Mouse (Mus musculus) adrenal gland (tissue): ENCODE measurements around the gene Hras.

Source experiments
- intact Hi-C: fragments of 180-260 bp; cut with DNase I; formaldehyde crosslinking; loops from one replicate; pipeline ENCODE4 v1.15.1; 2025

Hras gene

DNA sequence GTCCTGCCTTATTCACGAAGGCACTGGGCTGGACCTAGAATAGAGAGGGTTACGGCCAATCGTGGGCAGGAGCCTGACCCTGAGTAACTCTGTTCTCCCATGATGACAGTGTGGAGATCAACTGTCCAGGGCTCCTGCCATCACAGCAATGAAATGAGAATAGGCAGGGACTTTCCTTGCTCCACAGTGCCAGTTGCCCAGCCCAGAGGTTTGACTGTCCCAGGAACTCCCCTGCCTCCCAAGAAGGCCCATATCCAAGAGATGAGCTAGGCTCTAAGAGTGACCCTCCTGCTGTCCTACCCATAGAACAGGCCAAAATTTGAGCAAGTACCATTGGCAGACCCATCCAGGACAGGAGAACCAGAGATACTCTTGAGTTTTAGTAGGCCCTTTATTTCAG, 5.1 kb downstream of the Hras start:
- intact Hi-C loops: loop anchor here (10.0 kb wide), 1 partner anchor 344 kb away; the partner anchor contains the start of genes Odf3 and Scgb1c1

DNA sequence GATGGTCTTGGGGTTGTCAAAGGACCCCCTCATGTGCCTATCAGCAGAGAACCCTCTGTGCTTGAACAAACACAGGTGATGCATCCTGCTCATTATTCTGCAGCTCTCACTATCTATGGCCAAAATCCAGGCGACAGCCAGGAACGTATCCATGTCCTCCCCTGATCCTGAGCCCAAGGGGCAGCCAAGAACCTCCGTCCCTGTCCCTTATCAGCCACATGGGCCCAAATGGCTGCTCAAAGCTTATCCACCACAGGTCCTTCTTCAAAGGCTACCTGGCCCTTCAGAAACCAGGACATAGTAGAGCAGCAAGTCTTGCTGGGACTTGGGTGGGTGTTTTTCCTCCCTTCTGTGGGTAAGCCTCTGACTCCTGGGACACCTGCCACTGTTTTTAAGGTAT, 5.6 kb downstream of the Hras start:
- intact Hi-C loops: loop anchor here (10.0 kb wide), 1 partner anchor 343 kb away; the partner anchor contains the start of genes Odf3 and Scgb1c1

DNA sequence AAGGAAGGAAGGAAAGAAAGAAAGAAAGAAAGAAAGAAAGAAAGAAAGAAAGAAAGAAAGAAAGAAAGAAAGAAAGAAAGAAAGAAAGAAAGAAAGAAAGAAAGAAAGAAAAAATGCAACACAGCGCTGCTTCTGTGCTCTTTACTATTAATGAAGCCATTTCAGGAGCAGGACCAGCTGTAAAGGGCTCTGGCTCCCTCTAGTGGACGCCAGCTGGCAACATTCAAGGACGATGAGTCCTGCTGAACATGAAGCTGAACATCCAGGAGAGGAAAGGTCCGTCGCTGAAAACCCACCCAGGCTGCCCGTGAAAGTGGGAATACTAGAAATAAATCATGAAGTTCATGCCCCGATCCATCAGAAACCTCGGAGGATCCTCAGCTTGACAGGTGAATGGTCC, 17.6 kb downstream of the Hras start:
- intact Hi-C loops: loop anchor here (2.0 to 5.0 kb wide), 2 partner anchors 34 to 85 kb away; no protein-coding TSS in a partner anchor

DNA sequence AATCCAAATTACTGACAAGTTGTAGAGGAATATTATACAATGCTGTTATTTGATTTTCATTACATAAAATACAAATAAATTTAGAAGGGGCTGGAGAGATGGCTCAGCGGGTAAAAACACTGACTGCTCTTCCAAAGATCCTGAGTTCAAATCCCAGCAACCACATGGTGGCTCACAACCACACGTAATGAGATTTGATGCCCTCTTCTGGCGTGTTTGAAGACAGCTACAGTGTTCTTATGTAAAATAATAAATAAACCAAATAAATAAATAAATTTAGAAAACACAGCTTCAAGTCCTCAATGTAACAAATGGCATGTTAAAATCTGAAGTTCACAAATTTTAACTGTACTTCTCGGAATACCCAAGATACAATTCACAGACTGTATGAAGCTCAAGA, 18.7 kb downstream of the Hras start:
- intact Hi-C loops: loop anchor here (5.0 kb wide), 1 partner anchor 33 kb away; no protein-coding TSS in a partner anchor

DNA sequence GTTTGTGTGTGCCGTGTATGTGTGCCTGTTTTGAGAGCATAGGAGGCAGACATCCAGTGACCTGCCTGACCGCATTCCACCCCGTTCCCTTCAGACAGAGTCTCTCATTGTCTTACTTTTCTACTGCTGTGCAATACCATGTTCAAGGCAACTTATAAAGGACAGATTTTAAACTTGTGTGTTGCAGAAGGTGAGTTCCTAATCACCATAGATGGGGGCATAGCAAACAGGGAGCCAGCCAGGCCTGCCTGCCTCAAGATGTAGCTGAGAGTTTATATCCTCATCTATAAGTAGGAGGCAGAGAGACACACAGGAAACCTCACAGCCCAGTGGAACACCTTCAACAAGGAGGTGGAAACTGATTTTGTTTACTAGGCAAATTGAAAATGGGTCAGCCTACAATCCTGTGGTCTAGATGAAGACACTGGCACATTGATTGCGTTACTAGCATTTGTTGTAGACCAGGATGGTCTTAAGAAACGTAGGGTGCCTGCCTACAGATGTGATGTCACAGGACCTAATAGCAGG, 20.4 kb downstream of the Hras start:
- intact Hi-C loops: no loop called here

DNA sequence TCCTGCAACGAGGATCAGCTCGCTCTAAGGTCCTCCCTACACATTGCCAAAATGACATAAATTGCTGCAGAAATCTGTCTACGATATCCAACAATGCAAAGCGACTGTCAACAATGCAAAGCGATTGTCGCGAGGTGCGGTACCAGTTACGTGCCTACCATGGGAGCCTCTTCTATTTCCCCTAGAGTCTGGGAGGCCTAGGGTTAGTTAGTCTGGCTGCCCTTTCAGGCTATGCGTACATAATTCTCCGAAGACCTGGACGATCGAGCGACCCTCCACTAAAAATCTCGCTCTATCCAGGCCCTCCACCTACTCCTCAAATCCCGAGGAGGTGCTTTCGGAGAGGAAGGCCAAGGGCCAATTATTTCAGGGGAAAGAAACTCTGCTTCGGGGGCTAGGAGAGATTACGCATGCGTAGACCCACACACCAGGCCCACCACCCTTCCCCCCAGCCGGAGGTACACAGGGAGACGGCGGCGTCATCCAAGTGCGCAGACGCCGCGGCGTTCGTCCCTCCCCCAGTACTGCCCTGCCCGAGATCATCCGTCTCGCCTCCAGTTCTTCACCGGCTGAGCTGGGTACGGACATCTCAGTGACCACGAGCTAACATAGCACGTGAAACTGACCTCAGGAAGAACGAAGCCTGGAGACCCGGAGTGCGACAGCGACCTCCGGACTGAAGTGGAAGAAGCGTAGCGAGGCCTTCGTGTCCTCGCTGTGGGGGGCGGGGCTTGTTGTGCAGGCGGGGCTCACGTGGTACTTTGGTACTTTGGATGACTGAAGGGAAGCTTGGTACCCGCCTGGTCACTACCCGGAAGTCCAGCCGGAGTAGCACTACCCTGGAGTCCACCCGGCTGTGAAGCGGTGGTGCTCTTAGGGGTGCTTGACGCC, 21.4 kb downstream of the Hras start, which contains the start of gene Rnh1:
Rnh1 (minus strand) TSS at position 742 of the 891 bp plus-strand sequence.
- intact Hi-C loops: no loop called here

DNA sequence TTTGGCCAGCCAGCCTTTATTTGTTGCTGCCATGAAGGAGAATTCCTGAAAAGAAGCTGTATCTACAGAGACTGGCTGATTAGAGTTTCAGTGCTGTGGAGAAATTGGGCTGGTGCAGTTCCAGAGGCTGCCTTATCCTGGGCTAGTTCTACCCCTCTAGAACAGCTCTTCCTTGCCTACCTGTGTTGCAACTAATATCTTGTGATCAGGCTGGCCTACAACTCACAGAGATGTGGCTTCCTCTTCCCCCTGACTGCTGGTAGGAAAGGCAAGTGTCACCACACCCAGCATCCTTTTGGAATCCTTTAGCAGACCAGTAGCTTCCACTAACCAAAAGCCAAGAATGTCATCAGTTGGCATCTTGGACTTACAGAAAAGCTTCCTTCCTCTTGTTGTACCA, 23.9 kb downstream of the Hras start:
- intact Hi-C loops: loop anchor here (5.0 to 10.0 kb wide), 2 partner anchors 38 to 225 kb away; partner anchors contain the start of gene Pgghg

DNA sequence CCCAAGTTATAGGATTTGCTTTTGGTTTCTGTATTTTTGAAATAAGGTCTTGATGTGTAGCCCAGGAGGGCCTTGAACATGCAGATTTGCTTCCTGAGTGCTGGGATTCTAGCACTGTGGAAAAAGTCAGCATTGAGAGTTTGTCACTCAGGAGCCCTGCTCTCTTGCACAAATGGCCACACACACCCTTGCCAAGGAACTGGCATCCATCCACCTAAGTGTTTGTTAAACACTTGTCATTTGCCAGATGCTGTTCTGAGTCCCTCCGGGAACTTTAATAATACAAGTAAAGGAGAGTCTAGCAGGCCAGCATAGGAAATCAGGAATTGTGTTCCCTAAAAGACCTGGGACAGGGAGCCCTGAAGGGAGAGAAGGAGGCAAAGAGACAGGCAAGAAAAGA, 24.5 kb downstream of the Hras start:
- intact Hi-C loops: loop anchor here (5.0 to 10.0 kb wide), 2 partner anchors 37 to 224 kb away; partner anchors contain the start of gene Pgghg

DNA sequence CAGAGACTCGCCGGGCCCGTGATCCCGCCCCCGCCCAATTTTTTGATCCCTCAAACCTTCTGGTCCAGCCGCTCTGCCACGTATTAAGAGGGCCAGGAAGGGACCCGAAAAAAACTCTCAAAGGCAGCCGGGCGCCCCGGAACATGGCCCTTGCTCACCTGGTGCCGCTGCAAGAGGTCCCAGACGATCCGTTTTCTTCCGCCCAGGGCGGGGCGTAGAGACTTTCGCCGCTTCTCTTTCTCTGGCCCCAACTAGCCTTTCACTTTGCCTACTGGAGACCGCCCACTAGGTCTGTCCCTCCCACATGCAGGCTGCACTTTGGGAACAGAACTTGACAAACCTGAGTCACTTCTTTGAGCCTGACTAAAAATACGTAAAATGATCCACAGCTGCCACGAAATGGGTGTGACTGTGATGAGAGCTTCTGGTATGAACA, 25.3 kb downstream of the Hras start:
- intact Hi-C loops: loop anchor here (5.0 to 10.0 kb wide), 2 partner anchors 36 to 224 kb away; partner anchors contain the start of gene Pgghg

DNA sequence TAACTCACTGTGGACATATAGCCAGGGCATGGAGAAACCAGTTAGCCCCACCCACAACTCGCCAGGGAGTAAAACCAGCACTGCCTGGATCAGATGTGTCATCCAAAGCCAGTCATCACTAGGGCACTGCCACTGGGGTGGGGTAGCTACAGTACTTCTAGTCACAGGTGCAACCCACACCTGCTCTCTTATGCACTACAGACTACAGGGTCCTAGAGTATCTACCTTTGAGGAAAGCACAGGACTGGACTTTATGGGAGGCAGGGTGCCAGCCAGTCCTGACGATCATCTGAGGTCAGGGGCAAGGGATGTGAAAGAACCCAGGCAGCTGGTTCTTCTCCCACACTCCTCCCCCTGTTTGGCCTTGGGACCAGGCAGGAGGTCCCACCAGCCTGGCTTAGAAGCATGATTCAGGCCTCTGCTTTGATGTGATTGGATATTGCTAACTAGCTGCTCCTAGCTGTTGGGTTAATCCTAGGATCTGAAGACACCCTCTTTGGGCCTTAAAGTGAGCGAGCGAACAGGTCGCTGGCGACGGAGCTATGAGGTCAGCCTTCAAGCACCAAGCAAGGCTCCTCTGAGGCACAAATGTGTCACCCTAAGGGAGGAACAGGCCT, 25.8 kb downstream of the Hras start:
- intact Hi-C loops: loop anchor here (5.0 to 10.0 kb wide), 2 partner anchors 36 to 223 kb away; partner anchors contain the start of gene Pgghg

DNA sequence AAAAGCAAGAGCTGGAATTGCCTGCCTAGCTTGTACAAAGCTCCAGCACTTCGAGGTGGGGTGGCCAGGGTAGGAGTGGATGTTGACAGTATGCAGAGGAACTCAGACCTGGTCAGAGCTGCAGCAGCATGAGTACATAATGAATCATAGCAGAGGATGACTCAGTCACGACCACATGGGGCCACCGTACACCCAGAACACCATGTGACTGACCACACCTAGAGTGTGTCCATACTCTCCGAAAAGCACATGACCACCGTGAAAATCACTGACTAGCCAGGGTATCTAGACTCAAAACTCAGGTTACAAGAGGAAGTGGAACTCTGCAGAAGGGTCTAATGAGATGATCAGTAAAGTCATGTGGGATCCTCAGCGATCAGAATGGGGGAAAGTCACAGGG, 29.0 kb downstream of the Hras start:
- intact Hi-C loops: loop anchor here (5.0 to 10.0 kb wide), 2 partner anchors 33 to 220 kb away; partner anchors contain the start of gene Pgghg

DNA sequence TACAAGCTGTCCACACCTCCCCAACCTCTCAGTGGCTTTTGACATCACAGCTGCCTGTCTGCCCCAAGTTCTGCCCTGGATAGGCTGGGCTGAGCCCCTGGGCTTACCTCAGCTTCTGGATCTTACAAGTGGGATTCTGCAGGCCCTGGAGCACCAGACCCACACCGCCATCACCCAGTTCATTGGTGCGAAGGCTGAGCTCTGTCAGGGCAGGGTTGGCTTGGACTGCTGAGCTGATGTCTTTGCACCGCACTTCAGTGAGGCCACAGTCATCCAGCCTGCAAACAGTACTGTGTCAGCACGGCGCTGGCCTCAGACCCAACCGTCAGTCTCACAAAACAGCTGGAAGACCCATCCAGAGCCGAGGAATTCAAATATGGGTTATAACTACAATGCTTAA, 29.4 kb downstream of the Hras start:
- intact Hi-C loops: loop anchor here (10.0 kb wide), 1 partner anchor 220 kb away; the partner anchor contains the start of gene Pgghg

DNA sequence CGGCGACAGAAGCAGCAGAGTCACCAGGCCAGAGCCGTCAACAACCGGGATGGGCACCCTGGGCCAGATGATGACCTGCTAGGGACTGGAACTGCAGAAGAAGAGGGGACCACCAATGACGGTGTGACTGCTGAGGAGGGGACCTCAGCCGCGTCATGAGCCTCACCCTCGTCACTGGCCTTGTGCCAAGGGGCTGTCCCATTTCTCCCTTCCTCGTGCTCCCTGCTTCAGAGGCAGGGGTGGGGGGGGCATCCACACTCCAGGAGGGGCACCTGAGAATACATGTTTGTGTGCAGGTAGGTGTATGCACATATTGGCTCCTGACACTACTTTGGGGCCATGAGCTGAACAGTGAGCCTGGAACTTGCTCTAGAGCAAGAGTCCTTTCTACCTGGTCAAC, 38.4 kb downstream of the Hras start:
- intact Hi-C loops: no loop called here

DNA sequence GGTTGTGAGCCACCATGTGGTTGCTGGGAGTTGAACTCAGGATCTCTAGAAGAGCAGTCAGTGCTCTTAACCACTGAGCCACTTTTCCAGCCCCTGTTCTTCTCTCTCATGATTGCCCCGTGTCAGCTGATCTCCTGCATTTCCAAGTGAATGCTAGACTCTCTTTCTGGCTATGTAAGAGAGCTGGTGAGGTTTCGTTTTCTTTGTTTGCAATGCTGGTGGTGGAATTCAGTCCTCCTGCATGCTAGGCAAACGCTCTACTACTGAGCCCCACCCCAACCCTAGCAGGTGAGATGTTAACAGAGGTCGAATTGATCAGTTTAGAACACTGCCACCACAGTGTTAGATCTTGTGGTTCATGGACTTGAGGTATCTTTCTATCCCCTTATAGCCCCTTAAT, 45.2 kb downstream of the Hras start:
- intact Hi-C loops: no loop called here

DNA sequence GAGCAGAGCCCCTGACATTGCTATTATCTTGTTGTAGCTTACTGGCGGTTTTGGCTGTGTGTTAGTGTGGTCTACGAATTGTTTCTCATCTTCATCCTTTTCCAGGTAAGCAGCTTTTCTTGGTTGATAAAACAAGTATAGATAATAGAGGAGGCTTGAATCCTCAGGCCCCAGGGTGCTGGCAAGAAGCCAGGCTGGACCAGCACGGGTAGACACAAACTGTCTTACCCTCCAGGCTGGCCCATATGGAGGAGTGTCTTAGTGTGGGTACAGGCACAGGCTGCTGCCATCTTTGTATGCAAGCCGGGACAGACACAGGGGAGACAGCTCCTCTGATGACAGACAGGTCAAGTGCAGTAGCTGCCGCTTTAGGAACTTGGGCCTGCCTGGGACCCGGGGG, 46.8 kb downstream of the Hras start:
- intact Hi-C loops: no loop called here

DNA sequence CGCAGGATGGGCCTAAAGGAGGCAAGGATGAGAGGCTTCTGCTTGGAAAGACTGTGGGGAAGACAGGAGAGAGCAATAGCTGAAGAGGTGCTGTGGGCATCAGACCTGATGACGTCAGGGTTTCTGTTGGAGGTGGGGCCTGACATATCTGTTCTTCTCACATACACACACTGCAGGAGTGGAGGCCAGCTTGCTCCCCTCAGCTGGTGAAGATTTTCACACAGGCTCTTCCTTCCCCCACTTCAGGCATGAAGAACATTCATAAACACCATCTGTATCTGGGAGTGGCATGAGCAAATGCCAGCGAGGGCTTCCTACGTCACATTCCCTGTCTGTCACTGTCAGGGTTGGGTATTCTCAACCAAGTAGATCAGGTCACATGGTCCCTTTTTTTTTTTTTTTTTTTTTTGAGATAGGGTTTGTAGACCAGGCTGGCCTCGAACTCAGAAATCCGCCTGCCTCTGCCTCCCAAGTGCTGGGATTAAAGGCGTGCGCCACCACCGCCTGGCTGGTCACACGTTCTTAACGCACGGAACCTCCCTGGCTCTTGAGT, 47.7 kb downstream of the Hras start:
- intact Hi-C loops: no loop called here

DNA sequence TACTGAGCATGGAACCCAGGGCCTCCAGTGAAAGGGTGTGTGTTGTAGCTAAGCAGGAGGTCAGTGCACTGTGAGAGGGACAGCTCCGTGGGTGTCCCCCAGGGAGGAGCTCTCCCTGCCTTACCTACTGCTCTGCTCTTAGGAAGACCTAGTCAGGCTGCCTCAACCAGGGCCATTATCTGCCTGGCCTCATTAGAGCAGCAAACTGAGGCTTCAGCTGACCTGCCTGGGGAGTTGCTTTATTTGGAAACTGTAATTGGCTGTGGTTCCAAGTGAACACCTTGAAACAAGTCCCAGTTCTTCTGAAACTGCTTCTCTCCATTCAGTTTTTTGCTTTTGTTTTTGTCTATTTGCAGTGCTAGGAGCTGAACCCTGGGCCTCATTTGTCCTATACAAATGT, 48.4 kb downstream of the Hras start:
- intact Hi-C loops: no loop called here

DNA sequence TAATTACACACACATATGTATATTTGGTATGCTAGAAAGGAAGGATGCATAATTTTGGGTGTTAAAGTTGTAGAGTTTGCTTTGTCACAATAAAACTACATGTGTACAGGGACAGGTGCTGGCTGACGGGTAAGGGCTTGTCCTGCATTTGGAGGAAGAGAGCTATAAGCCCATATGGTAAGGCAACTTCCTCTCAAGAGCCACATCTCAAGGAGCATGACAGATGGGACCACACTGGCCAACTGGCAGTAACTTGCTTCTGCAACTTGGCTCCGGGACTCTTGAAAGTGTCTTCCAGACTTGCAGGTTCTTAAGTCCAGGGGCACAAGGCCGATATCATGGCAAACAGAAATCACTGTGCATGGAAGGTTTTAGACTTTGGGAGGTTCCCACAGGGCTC, 49.2 kb downstream of the Hras start:
- intact Hi-C loops: loop anchor here (5.0 kb wide), 1 partner anchor 33 kb away; no protein-coding TSS in a partner anchor

DNA sequence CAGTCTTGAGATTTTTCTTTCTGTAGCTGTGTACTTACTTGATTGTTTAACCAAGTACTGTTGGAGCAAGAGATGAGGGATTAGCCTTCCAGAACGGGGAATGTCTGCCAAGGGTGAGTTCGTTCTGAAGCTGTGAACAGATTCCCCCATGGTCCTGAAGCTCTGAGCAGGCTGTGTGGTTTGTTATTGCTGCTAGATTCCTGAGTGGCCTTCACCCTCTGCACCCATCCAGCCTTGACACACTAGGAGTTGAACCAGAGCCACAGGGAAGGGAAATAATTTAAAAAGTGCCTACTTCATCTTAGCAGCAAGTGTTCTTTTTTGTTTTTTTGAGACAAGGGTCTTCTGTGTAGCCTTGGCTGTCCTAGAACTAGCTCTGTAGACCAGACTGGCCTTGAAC, 49.9 kb downstream of the Hras start:
- intact Hi-C loops: loop anchor here (5.0 kb wide), 1 partner anchor 33 kb away; no protein-coding TSS in a partner anchor

DNA sequence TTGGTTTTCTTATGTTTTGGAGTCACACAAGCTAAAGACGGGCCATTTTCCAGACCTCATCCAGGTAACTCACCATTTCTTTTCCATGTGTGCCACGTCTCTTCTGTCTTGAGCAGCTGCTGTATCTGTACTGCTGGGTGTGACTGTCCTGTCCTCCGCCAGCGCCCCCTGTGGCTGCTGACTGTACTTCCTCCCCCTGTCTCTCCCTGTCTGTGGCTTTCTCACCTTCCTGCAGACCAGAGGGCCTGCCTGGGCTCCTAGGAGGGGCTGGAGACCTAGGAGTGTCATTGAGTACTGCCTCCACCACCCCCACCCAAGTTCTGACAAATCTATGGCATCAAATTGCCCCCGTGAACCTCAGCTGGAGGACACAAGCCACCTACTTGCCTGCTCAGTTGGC, 50.7 kb downstream of the Hras start:
- intact Hi-C loops: loop anchor here (5.0 kb wide), 1 partner anchor 34 kb away; no protein-coding TSS in a partner anchor

DNA sequence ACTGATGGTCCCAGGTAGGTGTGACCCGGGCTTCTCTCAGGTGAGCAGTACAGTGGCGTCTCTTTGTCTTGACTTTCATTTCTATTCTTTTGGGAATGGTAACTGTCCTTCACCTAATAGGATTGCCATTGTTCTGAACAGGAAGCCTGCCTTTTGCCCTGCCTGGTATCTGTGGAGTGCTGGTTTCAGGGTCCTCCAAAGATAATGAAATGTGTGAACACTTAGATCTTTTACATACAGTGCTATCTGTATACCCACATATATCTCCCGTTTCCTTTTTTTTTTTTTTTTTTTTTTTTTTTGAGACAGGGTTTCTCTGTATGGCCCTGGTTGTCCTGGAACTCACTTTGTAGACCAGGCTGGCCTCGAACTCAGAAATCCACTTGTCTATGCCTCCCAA, 52.5 kb downstream of the Hras start:
- intact Hi-C loops: loop anchor here (5.0 kb wide), 1 partner anchor 36 kb away; no protein-coding TSS in a partner anchor
